Mouse (Mus musculus) midbrain, embryonic 11.5 days (tissue): ENCODE results near the gene Nfe2l2. TPM values are rescaled to one million over a fixed set of nuclear protein-coding genes. Genes with fewer than 3 reads are reported as not detected.
A peak's percentile ranks its signal among the peaks of the same experiment; 100 is the strongest.

Experiments
- ATAC-seq: fragments of 200-750 bp; cut with Nextera tagmentation; 2 replicates; pipeline ENCODE4 v1.8.0; 2017; ENCODE audit warnings: moderate TSS enrichment, moderate library complexity; ENCODE audit not compliant: low FRiP score
- DNase-seq: peaks from one replicate; pipeline ENCODE4 v3.0.0; 2015; ENCODE audit warnings: low spot score; ENCODE audit errors: missing footprints
- H3K27ac ChIP-seq: fragments of 300-500 bp; sonication (generic); 2 replicates; pipeline ENCODE4 v1.5.1; 2014; ENCODE audit warnings: low read depth, low read length
- H3K27me3 ChIP-seq: fragments of 300-500 bp; sonication (generic); 2 replicates; pipeline ENCODE4 v1.6.1; 2014; ENCODE audit warnings: mild to moderate bottlenecking, low read length, moderate library complexity, mixed read lengths; ENCODE audit not compliant: control insufficient read depth, insufficient read depth
- H3K36me3 ChIP-seq: fragments of 300-500 bp; sonication (generic); 2 replicates; pipeline ENCODE4 v1.6.1; 2014; ENCODE audit warnings: mild to moderate bottlenecking, low read length, moderate library complexity, mixed read lengths; ENCODE audit not compliant: control insufficient read depth, insufficient read depth
- H3K4me1 ChIP-seq: fragments of 300-500 bp; sonication (generic); 2 replicates; pipeline ENCODE4 v1.6.1; 2014; ENCODE audit warnings: low read length; ENCODE audit not compliant: control insufficient read depth, insufficient read depth
- H3K4me2 ChIP-seq: fragments of 300-500 bp; sonication (generic); 2 replicates; pipeline ENCODE4 v1.6.1; 2014; ENCODE audit warnings: mild to moderate bottlenecking, moderate library complexity
- H3K4me3 ChIP-seq: fragments of 300-500 bp; sonication (generic); 2 replicates; pipeline ENCODE4 v1.5.1; 2014; ENCODE audit warnings: low read depth, low read length
- H3K9ac ChIP-seq: fragments of 300-500 bp; sonication (generic); 2 replicates; pipeline ENCODE4 v1.6.1; 2014; ENCODE audit warnings: low read length
- H3K9me3 ChIP-seq: fragments of 300-500 bp; sonication (generic); 2 replicates; pipeline ENCODE4 v1.6.1; 2016; ENCODE audit warnings: low read length; ENCODE audit not compliant: control insufficient read depth
- WGBS: fragments of 180-500 bp; shearing (Covaris S2); extraction: QIAGEN DNeasy Blood & Tissue Kit; methylation state at CpG from one replicate; pipeline ENCODE4 v1.1.7; 2014; 5-methylcytosine and 5-hydroxymethylcytosine counted together
- polyA plus RNA-seq: library from polyadenylated mRNA; unstranded; fragments of >200 nt; fragmentation: Nextera tagmentation; extraction: Ambion mirVana; gene quantifications from 2 replicates; pipeline ENCODE4 v1.2.1, GENCODE M21; 2014

Gene Nfe2l2
- polyA plus RNA-seq, 1 experiment from 2014 or later: 27.0 TPM

DNA sequence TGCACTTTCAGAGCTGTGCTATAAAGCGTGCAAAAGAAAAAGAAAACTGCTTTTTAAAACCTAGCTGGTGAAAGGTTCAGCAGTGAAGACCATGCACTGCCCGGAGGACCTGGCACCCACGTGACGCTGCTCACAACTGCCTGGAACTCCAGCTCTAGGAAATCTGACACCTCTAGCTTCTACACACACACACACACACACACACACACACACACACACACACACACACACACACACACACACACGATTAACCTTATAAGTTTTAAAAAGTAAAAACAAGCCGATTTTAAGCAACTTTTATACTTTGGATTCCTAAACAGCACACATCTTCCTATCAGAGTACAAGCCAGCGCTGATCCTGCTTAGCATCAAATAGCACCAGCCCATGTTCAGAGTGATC, 23.0 kb downstream of the Nfe2l2 start:
- Histone ChIP-seq H3K4me3 (no peak overlapping the region), H3K9ac (no peak overlapping the region), H3K9me3 (no peaks in the 10 kb centered on the region), H3K27me3 (no peaks in the 10 kb centered on the region), H3K36me3 (no peaks in the 10 kb centered on the region), H3K4me2 (no peak overlapping the region), H3K27ac (no peak overlapping the region), H3K4me1 (no peaks in the 10 kb centered on the region)
- DNase-seq (no peak), ATAC-seq (no peak)
- 85% methylated on average over 7 of the region's 7 CpGs for WGBS

GRCm38 (mm10) chr2:75679947-75680346, 24.5 kb downstream of the Nfe2l2 start:
- no peak overlapping the region for H3K9ac ChIP-seq
- H3K27me3 ChIP-seq: no peaks in the 10 kb centered on the region
- no peak for ATAC-seq
- no peak overlapping the region for H3K4me3 ChIP-seq
- H3K4me2 ChIP-seq: no peak overlapping the region
- H3K27ac ChIP-seq: no peak overlapping the region
- H3K36me3 ChIP-seq: no peaks in the 10 kb centered on the region
- no peaks in the 10 kb centered on the region for H3K9me3 ChIP-seq
- 90% methylated on average over 8 of the region's 8 CpGs for WGBS
- no peak for DNase-seq
- no peaks in the 10 kb centered on the region for H3K4me1 ChIP-seq

GRCm38 (mm10) chr2:75676567-75676966, 27.9 kb downstream of the Nfe2l2 start:
- Histone ChIP-seq H3K4me1 (no peaks in the 10 kb centered on the region), H3K9me3 (no peaks in the 10 kb centered on the region), H3K27me3 (no peaks in the 10 kb centered on the region), H3K9ac (no peak overlapping the region), H3K36me3 (no peaks in the 10 kb centered on the region), H3K27ac (no peak overlapping the region), H3K4me2 (no peak overlapping the region), H3K4me3 (no peak overlapping the region)
- WGBS: 80% methylated on average over 14 of the region's 14 CpGs
- DNase-seq (no peak), ATAC-seq (no peak)

GRCm38 (mm10) chr2:75672561-75672960, 31.9 kb downstream of the Nfe2l2 start:
- H3K27me3 ChIP-seq: no peaks in the 10 kb centered on the region
- no peaks in the 10 kb centered on the region for H3K9me3 ChIP-seq
- no peaks in the 10 kb centered on the region for H3K4me1 ChIP-seq
- no peak for DNase-seq
- no peak overlapping the region for H3K9ac ChIP-seq
- H3K36me3 ChIP-seq: no peaks in the 10 kb centered on the region
- no peak overlapping the region for H3K27ac ChIP-seq
- no peak overlapping the region for H3K4me2 ChIP-seq
- ATAC-seq: no peak
- no peak overlapping the region for H3K4me3 ChIP-seq
- WGBS: 83% methylated on average over 3 of the region's 3 CpGs

- Histone ChIP-seq H3K4me3 (no peak overlapping the region), H3K4me2 (no peak overlapping the region), H3K36me3 (no peaks in the 10 kb centered on the region), H3K4me1 (no peaks in the 10 kb centered on the region), H3K9me3 (no peaks in the 10 kb centered on the region), H3K9ac (no peak overlapping the region), H3K27me3 (no peaks in the 10 kb centered on the region), H3K27ac (no peak overlapping the region)
- 98% methylated on average over 2 of the region's 2 CpGs for WGBS
- ATAC-seq (no peak), DNase-seq (peak; percentile 87)
These were observed 33.1 kb downstream of the Nfe2l2 start for GRCm38 (mm10) chr2:75671337-75671660.

DNA sequence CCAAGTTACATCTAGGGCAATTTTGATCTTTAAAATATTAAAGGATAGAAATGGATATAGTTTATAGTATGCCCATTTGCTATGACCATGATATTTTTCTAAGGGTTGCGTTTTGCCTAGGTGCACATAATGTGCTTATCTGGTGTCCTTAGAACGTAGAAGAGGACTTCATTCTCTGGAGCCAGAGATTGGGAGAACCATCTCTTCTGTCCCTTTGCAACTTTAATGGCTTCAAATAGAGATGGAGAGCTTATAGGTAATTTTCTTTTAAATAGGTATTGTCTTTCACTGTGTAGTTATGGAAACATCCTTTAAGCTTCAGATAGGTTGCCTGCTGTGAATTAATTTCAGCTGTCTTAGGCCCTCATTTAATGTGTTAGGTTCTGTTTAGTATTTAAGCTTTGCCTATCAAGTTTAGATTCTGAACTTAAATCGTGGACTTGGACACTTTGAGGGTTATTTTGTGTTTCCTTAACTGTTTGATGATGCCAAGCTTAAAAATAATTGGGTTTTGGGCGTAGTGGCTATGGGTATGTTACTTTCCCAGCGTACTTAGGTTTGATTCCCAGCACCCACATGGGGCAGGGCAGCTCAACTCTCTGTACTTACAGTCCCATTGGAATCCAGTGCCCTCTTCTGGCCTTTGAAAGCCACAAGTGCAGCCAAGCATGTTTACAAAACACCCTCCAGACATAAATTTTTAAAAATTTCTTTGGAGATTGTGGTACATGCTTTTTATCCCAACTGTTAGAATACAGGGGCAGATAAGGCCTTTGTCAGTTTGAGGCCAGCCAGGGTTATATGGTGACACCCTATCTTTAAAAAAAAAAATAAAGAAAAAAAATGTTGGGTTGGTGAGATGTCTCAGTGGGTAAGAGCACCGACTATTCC, 33.8 kb downstream of the Nfe2l2 start:
- Histone ChIP-seq H3K36me3 (no peaks in the 10 kb centered on the region), H3K4me2 (no peak overlapping the region), H3K27ac (no peak overlapping the region), H3K9ac (no peak overlapping the region), H3K9me3 (no peaks in the 10 kb centered on the region), H3K27me3 (no peaks in the 10 kb centered on the region), H3K4me3 (no peak overlapping the region), H3K4me1 (no peaks in the 10 kb centered on the region)
- ATAC-seq: no peak
- WGBS: 86% methylated on average over 6 of the region's 6 CpGs
- DNase-seq: peak; percentile 88

DNA sequence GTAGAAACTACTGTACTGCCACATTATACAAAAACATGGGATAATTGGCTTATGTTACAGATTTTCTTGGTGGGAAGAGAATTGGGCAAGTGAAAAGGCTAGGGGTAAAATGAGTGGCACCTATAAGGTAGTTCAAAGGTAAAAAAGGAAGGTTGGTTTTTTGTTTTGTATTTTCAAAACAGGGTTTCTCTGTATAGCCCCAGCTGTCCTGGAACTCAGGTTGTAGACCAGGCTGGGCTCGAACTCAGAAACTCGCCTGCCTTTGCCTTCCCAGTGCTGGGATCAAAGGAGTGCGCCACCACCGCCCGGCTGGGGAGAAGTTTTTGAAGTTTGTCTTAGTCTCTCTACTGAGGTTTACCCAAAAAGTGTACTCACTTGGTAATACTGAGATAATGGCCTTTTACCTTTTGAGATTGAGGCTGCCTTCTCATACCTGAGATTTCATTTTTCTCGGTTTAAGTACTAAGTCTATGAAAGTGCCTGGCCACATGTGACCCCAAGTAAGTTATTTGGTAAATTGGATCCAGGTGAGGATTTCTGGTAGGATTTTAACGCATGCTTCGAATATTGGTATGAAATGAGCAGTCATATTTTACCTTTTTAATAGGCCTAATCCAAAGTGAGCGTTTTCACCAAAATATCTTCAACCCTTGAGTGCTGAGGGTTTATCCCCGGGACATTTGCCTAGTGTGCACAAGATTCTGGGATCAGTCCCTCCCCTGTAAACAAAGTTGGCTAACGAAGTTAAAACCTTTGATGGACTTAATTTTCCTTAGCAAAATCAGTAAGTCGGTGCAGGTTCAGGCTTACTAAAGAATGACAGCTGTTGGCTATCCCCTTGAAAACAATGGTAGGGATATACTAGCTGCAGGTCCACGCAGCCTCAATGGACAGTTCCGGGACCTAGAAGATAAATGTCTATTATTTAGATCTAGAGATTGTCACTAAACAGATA, 34.7 kb downstream of the Nfe2l2 start:
- Histone ChIP-seq H3K4me3 (no peak overlapping the region), H3K27me3 (no peaks in the 10 kb centered on the region), H3K9me3 (no peaks in the 10 kb centered on the region), H3K36me3 (no peaks in the 10 kb centered on the region), H3K27ac (no peak overlapping the region), H3K4me1 (no peaks in the 10 kb centered on the region), H3K4me2 (no peak overlapping the region), H3K9ac (no peak overlapping the region)
- peak; percentile 93 for DNase-seq
- WGBS: 46% methylated on average over 14 of the region's 14 CpGs
- peak; percentile 41; the same call in 1 of the 2 replicates for ATAC-seq

DNA sequence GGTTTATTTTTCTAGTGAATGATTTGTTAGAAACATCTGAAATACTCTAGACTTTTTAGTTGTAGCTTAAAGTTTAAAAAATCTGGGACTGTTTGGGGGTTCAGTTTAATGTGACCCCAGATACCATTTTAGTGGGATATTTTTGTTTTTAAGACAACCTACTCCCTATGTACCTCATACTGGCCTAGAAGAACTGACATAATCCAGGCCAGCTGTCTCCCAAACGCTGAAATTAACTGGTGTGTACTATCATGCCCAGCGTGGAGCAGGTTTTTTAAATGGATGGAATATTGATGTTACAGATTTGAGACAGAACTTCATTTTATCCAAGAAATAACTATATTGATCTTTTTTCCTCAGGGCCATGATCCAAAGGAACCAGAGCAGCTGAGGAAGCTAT, 43.3 kb downstream of the Nfe2l2 start:
- Histone ChIP-seq H3K4me3 (peak overlapping the region; percentile 98), H3K4me1 (peaks cover 13% of the 10 kb centered on the region; the same call in 1 of the 2 replicates), H3K27me3 (no peaks in the 10 kb centered on the region), H3K36me3 (peaks cover 13% of the 10 kb centered on the region), H3K4me2 (peak overlapping the region; percentile 70), H3K9me3 (no peaks in the 10 kb centered on the region), H3K27ac (no peak overlapping the region), H3K9ac (peak overlapping the region; percentile 100; the same call in 1 of the 2 replicates)
- DNase-seq (peak; percentile 82), ATAC-seq (no peak)
- 46% methylated on average over 2 of the region's 2 CpGs for WGBS
